Mouse (Mus musculus): ENCODE results near the gene Lgals9.

Gene Lgals9

DNA sequence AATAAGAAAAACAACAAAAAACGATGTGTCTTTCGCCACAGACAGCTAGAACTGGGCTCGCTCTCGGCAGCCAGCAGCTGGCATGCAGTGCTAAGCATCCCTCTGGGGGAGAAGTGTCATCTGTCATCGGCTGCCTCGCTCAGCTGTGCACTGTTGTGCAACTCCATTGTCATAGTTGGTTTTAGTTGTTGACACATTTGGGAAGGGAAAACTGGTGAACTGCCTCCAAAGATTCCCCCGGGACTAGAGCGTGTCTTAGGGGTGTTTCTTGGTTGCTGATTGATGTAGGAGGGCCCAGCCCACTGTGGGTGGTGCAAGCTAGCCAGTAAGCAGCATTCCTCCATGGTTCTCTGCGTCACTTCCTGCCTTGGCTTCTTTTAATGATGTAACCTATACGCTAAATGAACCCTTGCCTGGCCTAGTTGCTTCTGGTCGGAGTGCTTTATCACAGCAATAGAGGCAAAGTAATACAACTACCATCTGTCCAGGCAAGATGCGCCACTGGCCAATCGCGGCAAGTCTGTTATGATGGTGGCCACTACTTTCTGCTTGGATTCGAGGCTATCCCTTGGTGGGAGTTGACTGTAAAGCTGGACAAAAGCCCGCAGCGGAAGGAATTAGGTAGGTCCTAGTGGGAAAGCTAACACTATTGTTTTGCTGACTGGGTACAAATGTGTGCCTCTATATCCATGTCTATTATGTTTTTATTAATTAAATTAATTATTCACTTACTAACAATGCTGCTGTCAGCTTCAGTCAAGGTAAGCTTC, 11.2 kb downstream of the Lgals9 start:
- no peak for DNase-seq

DNA sequence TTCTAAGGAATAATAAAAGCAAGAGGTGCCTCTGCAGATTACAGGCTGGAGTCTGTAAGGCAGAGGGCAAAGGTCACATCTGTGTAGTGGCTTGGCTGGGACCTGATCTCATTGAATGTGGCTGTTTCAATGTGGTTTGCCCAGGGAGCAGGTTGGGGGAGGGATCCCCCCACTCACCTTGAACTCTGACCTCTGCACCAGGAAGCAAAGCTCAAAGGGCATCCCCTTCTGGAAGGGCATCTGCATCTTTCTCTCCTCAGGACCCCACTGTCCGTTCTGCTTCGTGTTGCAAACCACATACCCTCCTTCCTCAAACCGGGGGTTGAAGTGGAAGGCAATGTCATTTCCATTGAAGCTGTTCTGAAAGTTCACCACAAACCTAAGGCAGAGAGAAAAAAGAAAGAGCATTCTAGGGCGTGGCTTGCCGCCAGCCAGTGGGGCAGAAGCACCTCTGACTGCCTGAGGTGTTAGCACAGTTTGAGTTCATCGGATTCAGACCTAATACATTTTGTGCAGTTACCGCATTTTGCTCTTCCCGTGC, 11.9 kb downstream of the Lgals9 start:
- DNase-seq = no peak

GRCm38 (mm10) chr11:78972328-78972727, 12.4 kb downstream of the Lgals9 start:
- no peak for DNase-seq

GRCm38 (mm10) chr11:78971746-78972145, 13.0 kb downstream of the Lgals9 start:
- DNase-seq = no peak

DNA sequence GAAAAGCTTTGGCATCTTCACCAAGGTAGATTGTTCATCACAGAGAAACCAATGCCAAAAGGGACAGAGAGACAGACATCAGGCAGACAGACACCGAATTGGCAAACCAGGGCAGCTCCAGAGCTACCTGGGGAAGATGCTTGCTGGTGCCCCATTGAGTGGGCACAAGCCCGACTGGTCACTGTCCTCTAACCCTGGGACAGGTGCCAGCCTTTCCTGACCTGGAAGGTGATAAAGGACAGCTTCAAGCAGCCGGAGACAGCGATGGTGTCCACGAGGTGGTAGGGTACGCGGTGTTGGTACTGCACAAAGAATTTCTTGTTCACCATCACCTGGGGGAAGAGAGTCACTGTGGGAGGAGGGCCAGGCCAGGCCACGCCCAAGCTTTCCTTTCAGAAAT, 13.7 kb downstream of the Lgals9 start:
- DNase-seq = no peak

DNA sequence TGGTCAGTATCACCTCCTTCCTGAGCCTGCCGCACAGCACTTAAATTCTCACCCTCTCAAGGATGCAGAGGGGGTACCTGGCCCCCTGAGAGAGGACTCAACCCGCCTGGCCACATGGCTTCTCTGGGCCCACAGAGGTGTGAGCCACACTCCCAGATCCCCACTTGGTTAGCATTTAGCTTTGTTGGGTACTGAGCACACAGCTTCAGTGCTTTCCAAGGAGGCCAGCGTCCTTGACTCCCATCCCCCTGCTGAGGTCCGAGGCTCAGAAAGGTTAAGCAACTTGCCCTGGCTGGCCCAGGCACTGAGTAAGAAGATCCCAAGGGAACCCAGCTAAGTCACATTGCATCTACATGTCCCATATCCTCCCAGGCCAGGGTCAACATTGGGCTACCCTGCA, 16.6 kb downstream of the Lgals9 start:
- no peak for DNase-seq

DNA sequence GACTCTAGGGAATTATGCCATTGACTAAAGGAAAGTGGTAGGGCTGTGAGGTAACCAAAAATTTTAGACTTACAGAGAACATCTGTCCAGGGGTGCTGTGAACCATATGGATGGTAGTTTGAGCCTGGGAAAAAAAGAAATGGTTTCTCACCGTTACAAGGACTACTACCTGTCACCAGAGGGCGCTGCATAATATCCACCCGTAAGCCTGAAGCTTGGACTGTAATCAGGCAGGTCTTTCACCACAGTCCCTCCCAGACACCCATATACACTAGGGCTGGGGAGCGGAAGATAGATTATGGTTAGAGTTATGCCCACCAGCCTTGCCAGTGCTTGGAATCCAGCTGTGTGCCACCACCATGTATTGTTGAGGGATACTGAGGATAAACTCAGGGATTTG, 17.4 kb downstream of the Lgals9 start:
- peak; percentile 12 to 30 for DNase-seq

DNA sequence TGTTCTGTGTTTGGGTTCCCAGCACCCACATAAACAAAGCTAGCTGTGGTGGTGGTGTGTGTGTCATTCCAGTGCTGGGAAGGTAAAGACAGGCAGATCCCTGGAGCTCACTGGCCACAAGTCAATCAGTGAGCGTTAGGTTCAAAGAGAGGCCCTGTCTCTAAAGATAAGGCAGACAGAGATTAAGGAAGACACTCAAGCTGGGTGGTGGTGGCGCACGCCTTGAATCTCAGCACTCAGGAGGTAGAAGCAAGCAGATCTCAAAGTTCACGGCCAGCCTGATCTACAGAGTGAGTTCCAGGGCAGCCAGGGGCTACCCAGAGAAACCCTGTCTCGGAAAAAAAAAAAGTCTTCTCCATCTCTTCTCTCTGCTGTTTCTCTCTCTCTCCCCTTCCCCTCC, 23.5 kb downstream of the Lgals9 start:
- no peak for DNase-seq

GRCm38 (mm10) chr11:78959841-78960520, 24.8 kb downstream of the Lgals9 start:
- DNase-seq = no peak

DNA sequence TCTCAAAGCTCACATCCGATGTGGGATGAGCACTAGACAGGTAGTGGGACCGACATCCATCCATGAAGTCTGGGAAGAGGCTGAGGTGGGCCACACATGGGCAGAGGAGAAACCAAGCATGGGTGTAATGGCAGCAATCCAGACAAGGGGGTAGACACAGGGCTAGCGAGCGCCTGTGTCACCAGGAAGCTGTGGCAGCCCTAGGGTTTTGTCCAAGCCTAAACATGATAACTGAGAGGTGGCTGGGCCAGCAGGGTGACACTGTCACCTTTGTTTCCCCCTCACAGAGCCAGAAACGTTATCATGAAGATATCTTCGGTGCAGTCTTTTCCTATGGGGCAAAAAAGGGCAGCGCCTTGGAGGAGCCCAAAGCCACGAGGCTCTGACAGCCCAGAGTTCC, 25.4 kb downstream of the Lgals9 start:
- no peak for DNase-seq

- DNase-seq = peak; percentile 76 to 83
These were observed 28.5 kb downstream of the Lgals9 start for GRCm38 (mm10) chr11:78956260-78956659.

DNA sequence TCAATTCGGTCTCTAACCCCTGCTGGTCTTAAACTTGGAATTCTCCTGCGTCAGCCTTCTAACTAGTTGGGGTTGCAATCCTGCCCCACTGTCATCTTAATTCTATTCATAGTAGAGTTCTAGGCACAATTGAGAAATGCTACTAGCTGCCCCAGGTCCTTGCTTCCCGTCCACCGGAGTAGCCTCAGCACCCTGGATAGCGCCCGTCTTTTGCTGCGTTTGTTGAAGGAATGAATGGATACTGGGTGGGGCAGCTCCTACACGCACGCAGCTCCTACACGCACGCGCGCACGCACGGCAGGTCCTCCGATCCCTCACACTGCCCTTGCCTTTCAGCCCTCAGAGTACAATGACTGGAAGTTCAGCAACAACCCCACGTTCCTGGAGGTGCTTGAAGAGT, 32.3 kb downstream of the Lgals9 start:
- DNase-seq = no peak

- no peak for DNase-seq
These were observed 34.4 kb downstream of the Lgals9 start for GRCm38 (mm10) chr11:78950365-78950764.

DNA sequence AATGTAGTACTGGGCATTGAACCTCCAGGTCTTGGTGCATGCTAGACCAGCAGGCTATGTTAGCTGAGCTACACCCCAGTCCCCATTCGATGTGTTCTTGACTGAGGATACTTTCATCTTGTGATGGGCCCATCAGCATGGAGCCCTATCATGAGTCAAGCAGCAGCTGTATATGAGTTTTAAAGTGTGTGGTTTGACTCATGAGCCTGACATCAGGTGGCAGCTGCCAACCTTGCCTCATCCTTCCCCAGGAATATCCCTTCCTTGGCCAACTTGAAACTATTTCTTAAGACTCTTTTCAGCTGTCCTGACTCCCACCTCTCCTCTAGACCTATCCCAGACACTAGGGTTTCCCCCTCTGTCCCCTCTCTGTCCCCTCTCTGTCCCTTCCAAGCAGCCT, 41.7 kb downstream of the Lgals9 start:
- no peak for DNase-seq

GRCm38 (mm10) chr11:78935178-78935577, 49.6 kb downstream of the Lgals9 start:
- no peak for DNase-seq

GRCm38 (mm10) chr11:78934727-78935126, 50.0 kb downstream of the Lgals9 start:
- DNase-seq = no peak

- no peak for DNase-seq
These were observed 50.4 kb downstream of the Lgals9 start for GRCm38 (mm10) chr11:78934307-78934706.

GRCm38 (mm10) chr11:78929345-78929744, 55.4 kb downstream of the Lgals9 start:
- DNase-seq = peak; percentile 68 to 71

GRCm38 (mm10) chr11:78924916-78925315, 59.8 kb downstream of the Lgals9 start:
- no peak for DNase-seq

GRCm38 (mm10) chr11:78924111-78924510, 60.6 kb downstream of the Lgals9 start:
- no peak for DNase-seq

GRCm38 (mm10) chr11:78922678-78923407, 61.9 kb downstream of the Lgals9 start:
- DNase-seq = peak; percentile 14 to 19

DNA sequence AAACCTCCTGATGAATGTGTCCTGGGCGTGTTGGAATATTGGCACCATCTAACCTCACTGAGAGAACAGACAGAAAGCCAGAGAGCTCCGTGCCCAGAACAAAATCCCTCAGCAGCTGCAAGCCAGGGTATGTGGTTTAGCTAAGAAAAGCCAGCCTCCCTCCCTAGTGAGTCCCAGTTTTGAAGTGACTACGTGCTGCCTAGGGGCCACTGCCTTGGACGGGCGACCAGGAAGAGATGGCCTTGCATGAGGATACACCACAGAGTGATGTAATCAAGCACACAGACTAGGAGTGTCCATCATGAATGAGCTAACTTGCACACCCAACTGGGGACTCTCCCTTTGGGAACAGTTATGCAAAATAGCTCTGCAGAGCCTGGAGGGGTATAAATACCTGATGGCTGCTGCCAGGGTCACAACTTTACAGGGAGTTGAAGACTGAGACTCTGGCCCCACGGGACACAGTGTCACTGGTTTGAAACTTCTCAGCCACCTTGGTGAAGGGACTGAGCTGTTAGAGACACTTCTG, 64.3 kb downstream of the Lgals9 start, which contains the start of gene Nos2:
TSS of gene Nos2 (plus strand) at position 377 of the 529 bp plus-strand sequence.
- no peak for DNase-seq

DNA sequence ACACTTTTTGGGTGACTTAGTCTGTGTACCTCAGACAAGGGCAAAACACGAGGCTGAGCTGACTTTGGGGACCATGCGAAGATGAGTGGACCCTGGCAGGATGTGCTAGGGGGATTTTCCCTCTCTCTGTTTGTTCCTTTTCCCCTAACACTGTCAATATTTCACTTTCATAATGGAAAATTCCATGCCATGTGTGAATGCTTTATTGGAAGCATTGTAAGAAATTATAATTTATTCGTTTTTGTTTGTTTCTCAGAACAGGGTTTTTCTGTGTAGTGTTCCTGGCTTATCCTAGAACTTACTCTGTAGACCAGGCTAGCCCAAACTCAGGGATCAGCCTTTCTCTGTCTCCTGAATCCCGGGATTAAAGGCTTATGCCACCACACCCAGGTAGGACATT, 65.0 kb downstream of the Lgals9 start:
- no peak for DNase-seq

Measured in cerebellum, adult 18-20 months (tissue).